Mouse (Mus musculus) cortical plate, adult 2 months (tissue): ENCODE results near the gene Traf7.

Experiments
- CTCF ChIP-seq: fragments of 200-500 bp; IDR thresholded peaks from 2 replicates; pipeline ENCODE4 v1.5.1; 2011; ENCODE audit warnings: mild to moderate bottlenecking, control low read depth, low read length; ENCODE audit not compliant: insufficient read depth; ENCODE audit errors: extremely low read depth
- POLR2A ChIP-seq: fragments of 200-500 bp; IDR thresholded peaks from 2 replicates; pipeline ENCODE4 v1.6.1; 2011; ENCODE audit warnings: mild to moderate bottlenecking, low read length, control low read depth; ENCODE audit not compliant: insufficient read depth; ENCODE audit errors: extremely low read depth

GRCm38 (mm10) chr17:24527723-24528559 lies at the start of gene Traf7:
- TF ChIP-seq POLR2A (peak; percentile 100), CTCF (no peak)
